In genomic region chr2:24702208-24702957, GRCm38 (mm10) we compare ENCODE assay signal across 18 mouse cellular contexts.
DNase-seq lines count a peak whose midpoint lies in the region; ATAC-seq and TF ChIP-seq lines count a peak whose summit lies in the region.
"Had no signal": no experiment of that assay in that cellular context is flagged by ENCODE, and none has a peak within 500 bp of the region (broad histone marks: within the 10 kb centered on the region; RNA-seq: fewer than 3 reads in every experiment).

No protein-coding gene starts in this region.

- DNase-seq in hindbrain, postnatal 0 days (ENCODE audit: low spot score) = no peak
- no peak for DNase-seq in hindbrain, embryonic 14.5 days (ENCODE audit: low spot score)
- DNase-seq in thymus, postnatal 25 days = peak; percentile 28
- DNase-seq in urinary bladder, adult 2 months (ENCODE audit: low spot score) = no peak
- DNase-seq: cerebellum, adult 11 months; gastrocnemius, adult 2 months; heart, postnatal 4 days; lung, adult 2 months; right cerebral cortex, postnatal 4 days had no signal

- no peak overlapping the region for H3K4me3 ChIP-seq in hindbrain, postnatal 0 days (ENCODE audit: low read length)
- no peak overlapping the region for H3K4me3 ChIP-seq in hindbrain, embryonic 14.5 days (replicated peaks; ENCODE audit: low read length)
- H3K4me3 ChIP-seq in neural tube, embryonic 12.5 days = no peak overlapping the region
- no peak overlapping the region for H3K4me3 ChIP-seq in neural tube, embryonic 15.5 days (replicated peaks)
- no peak overlapping the region for H3K4me3 ChIP-seq in cortical plate, adult 2 months (ENCODE audit: insufficient read depth, low read length)
- H3K4me3 ChIP-seq: forebrain, embryonic 12.5 days; gastrocnemius, adult 2 months; limb, embryonic 15.5 days; neural tube, embryonic 13.5 days had no signal

- no peaks in the 10 kb centered on the region for H3K27me3 ChIP-seq in hindbrain, postnatal 0 days (ENCODE audit: insufficient read depth, low read length)
- H3K27me3 ChIP-seq in hindbrain, embryonic 14.5 days (ENCODE audit: control insufficient read depth, insufficient read depth, low read length) = no peaks in the 10 kb centered on the region
- no peaks in the 10 kb centered on the region for H3K27me3 ChIP-seq in neural tube, embryonic 12.5 days (replicated peaks)
- H3K27me3 ChIP-seq in neural tube, embryonic 15.5 days (replicated peaks) = no peaks in the 10 kb centered on the region
- H3K27me3 ChIP-seq: forebrain, embryonic 12.5 days; limb, embryonic 15.5 days; neural tube, embryonic 13.5 days had no signal

- peaks cover 53% of the 10 kb centered on the region for H3K36me3 ChIP-seq in hindbrain, postnatal 0 days (ENCODE audit: insufficient read depth, low read length)
- H3K36me3 ChIP-seq in hindbrain, embryonic 14.5 days (replicated peaks; ENCODE audit: control insufficient read depth, insufficient read depth) = peaks cover 94% of the 10 kb centered on the region
- peaks cover 34% of the 10 kb centered on the region for H3K36me3 ChIP-seq in neural tube, embryonic 12.5 days
- H3K36me3 ChIP-seq in neural tube, embryonic 15.5 days = peaks cover 89% of the 10 kb centered on the region
- H3K36me3 ChIP-seq: limb, embryonic 15.5 days had no signal

- no peak overlapping the region for H3K9ac ChIP-seq in hindbrain, postnatal 0 days (replicated peaks; ENCODE audit: low read length)
- H3K9ac ChIP-seq in hindbrain, embryonic 14.5 days = no peak overlapping the region
- H3K9ac ChIP-seq in neural tube, embryonic 12.5 days = no peak overlapping the region
- no peak overlapping the region for H3K9ac ChIP-seq in neural tube, embryonic 15.5 days (replicated peaks)
- H3K9ac ChIP-seq: forebrain, embryonic 12.5 days; limb, embryonic 15.5 days; neural tube, embryonic 13.5 days had no signal

- TF ChIP-seq POLR2A in cortical plate, adult 2 months (IDR thresholded peaks at IDR 0.05; ENCODE audit: extremely low read depth, insufficient read depth, low read length) = no peak

- H3K4me1 ChIP-seq in hindbrain, postnatal 0 days (ENCODE audit: insufficient read depth, low read length) = no peaks in the 10 kb centered on the region
- H3K4me1 ChIP-seq in hindbrain, embryonic 14.5 days (replicated peaks; ENCODE audit: control insufficient read depth, insufficient read depth, low read length) = no peaks in the 10 kb centered on the region
- no peaks in the 10 kb centered on the region for H3K4me1 ChIP-seq in neural tube, embryonic 12.5 days
- no peaks in the 10 kb centered on the region for H3K4me1 ChIP-seq in neural tube, embryonic 15.5 days
- H3K4me1 ChIP-seq in cortical plate, adult 2 months (ENCODE audit: control insufficient read depth, insufficient read depth, low read length) = peaks cover 1% of the 10 kb centered on the region; the same call in 1 of the 2 replicates
- H3K4me1 ChIP-seq: forebrain, embryonic 12.5 days; limb, embryonic 15.5 days; neural tube, embryonic 13.5 days had no signal

- H3K4me2 ChIP-seq in hindbrain, postnatal 0 days (ENCODE audit: low read depth, low read length) = no peak overlapping the region
- no peak overlapping the region for H3K4me2 ChIP-seq in hindbrain, embryonic 14.5 days (replicated peaks)
- no peak overlapping the region for H3K4me2 ChIP-seq in neural tube, embryonic 12.5 days (replicated peaks)
- H3K4me2 ChIP-seq in neural tube, embryonic 15.5 days = no peak overlapping the region
- H3K4me2 ChIP-seq: forebrain, embryonic 12.5 days; limb, embryonic 15.5 days; neural tube, embryonic 13.5 days had no signal

- no peaks in the 10 kb centered on the region for H3K9me3 ChIP-seq in hindbrain, postnatal 0 days (ENCODE audit: low read length)
- H3K9me3 ChIP-seq in hindbrain, embryonic 14.5 days (ENCODE audit: control insufficient read depth, low read length) = no peaks in the 10 kb centered on the region
- no peaks in the 10 kb centered on the region for H3K9me3 ChIP-seq in neural tube, embryonic 12.5 days
- H3K9me3 ChIP-seq in neural tube, embryonic 15.5 days (replicated peaks) = no peaks in the 10 kb centered on the region
- H3K9me3 ChIP-seq: forebrain, embryonic 12.5 days; limb, embryonic 15.5 days; neural tube, embryonic 13.5 days had no signal

- peak; percentile 39 for TF ChIP-seq CTCF in hindbrain, postnatal 0 days (IDR thresholded peaks at IDR 0.05; ENCODE audit: low read depth)
- TF ChIP-seq CTCF in cortical plate, adult 2 months (IDR thresholded peaks at IDR 0.05; ENCODE audit: extremely low read depth, insufficient read depth, low read length) = 0 out of 2 replicates have a peak, but pooled peaks have one; percentile 5

- WGBS in hindbrain, postnatal 0 days = 79% methylated on average over 3 of the region's 3 CpGs
- 90% methylated on average over 3 of the region's 3 CpGs for WGBS in hindbrain, embryonic 14.5 days
- WGBS in neural tube, embryonic 12.5 days = 81% methylated on average over 3 of the region's 3 CpGs
- 81% methylated on average over 3 of the region's 3 CpGs for WGBS in neural tube, embryonic 15.5 days

- no peak for ATAC-seq in hindbrain, postnatal 0 days
- ATAC-seq in hindbrain, embryonic 14.5 days (ENCODE audit: low FRiP score) = no peak
- 0 out of 2 replicates have a peak, but pooled peaks have one; percentile 33 for ATAC-seq in neural tube, embryonic 12.5 days (ENCODE audit: low FRiP score, low read depth)
- no peak for ATAC-seq in neural tube, embryonic 15.5 days (ENCODE audit: low FRiP score)
- ATAC-seq: inflammation-experienced regulatory T-cells, adult 6 months; midbrain, embryonic 16.5 days; Patski had no signal

- H3K27ac ChIP-seq in hindbrain, postnatal 0 days = no peak overlapping the region
- H3K27ac ChIP-seq in hindbrain, embryonic 14.5 days = no peak overlapping the region
- H3K27ac ChIP-seq in neural tube, embryonic 12.5 days = no peak overlapping the region
- H3K27ac ChIP-seq in neural tube, embryonic 15.5 days (replicated peaks) = no peak overlapping the region
- H3K27ac ChIP-seq in cortical plate, adult 2 months (ENCODE audit: insufficient read depth, low read length) = no peak overlapping the region
- H3K27ac ChIP-seq: forebrain, embryonic 12.5 days; gastrocnemius, adult 2 months; limb, embryonic 15.5 days; neural tube, embryonic 13.5 days had no signal
